Mouse (Mus musculus): ENCODE measurements at regions not wholly inside any gene's neighbourhood (a gene's known extent, or its start where the extent isn't known, plus 50 kb on each side); places are given as distances from the start of the nearest gene placed in this dataset.

DNA sequence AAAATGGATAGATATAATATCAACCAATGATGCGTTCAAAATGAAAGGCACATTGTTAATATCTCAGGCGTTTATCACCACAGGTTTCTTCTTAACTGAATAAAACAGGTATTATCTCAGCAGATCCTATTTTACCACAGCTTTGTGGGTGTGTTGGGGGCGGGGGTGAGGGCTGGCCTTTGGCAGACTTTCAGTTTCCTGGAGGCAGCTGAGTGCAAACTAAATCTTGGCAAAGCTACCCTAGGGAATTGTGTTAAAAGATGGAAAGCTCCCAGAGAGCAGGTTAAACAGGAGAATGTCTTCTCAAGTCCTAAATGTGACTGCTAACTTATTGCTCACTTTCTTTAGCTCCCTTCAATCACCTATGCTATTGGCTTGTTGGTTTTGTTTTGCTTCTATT is 223.8 kb downstream of the Kdm4c start:
- Histone ChIP-seq H3K27me3 (ENCODE audit: control insufficient read depth, insufficient read depth, insufficient read length) (no peaks in the 10 kb centered on the region), H3K36me3 (ENCODE audit: control insufficient read depth, insufficient read depth) (no peaks in the 10 kb centered on the region), H3K79me3 (ENCODE audit: low read depth) (no peaks in the 10 kb centered on the region), H3ac (ENCODE audit: control insufficient read depth, insufficient read length, low read depth) (no peak overlapping the region), H3K79me2 (ENCODE audit: control insufficient read depth, insufficient read depth) (no peaks in the 10 kb centered on the region), H3K4me3 (ENCODE audit: insufficient read depth, poor library complexity, severe bottlenecking) (no peak overlapping the region)
- TF ChIP-seq MYOD1 (IDR thresholded peaks at IDR 0.05; ENCODE audit: control insufficient read depth, insufficient read length, low read depth) (no peak), FOSL1 (IDR thresholded peaks at IDR 0.05; ENCODE audit: insufficient read depth, low read length, poor library complexity, severe bottlenecking) (no peak), CTCF (IDR thresholded peaks at IDR 0.05; ENCODE audit: control insufficient read depth, insufficient read depth, insufficient read length) (no peak), MYOG (IDR thresholded peaks at IDR 0.05; ENCODE audit: control insufficient read depth, extremely low read depth, insufficient read length) (no peak), CEBPB (IDR thresholded peaks at IDR 0.05; ENCODE audit: low read depth) (no peak), USF1 (IDR thresholded peaks at IDR 0.05; ENCODE audit: low read depth) (no peak), MAX (IDR thresholded peaks at IDR 0.05) (no peak)

DNA sequence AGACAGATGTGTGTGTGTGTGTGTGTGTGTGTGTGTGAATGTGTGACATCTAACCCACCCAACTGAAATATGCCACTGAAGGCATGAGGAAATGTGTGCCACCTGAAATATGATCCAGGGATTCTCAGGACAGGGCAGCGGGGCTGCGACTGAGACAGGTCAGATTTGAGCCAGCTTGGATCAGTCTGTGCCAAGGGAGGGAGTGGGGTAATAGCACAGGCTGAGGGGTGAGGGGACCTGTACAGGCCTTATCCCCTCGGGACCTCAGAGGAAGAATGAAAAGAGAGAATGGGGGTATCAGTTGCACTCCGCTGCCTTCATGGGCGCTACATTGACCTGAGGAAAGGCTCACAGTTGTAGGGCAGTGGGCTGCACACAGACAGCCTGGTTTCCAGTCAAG is 270.2 kb downstream of the Kdm4c start:
- Histone ChIP-seq H3K79me3 (ENCODE audit: low read depth) (no peaks in the 10 kb centered on the region), H3K27me3 (ENCODE audit: control insufficient read depth, insufficient read depth, insufficient read length) (no peaks in the 10 kb centered on the region), H3ac (ENCODE audit: control insufficient read depth, insufficient read length, low read depth) (no peak overlapping the region), H3K36me3 (ENCODE audit: control insufficient read depth, insufficient read depth) (no peaks in the 10 kb centered on the region), H3K4me3 (ENCODE audit: insufficient read depth, poor library complexity, severe bottlenecking) (no peak overlapping the region), H3K79me2 (ENCODE audit: control insufficient read depth, insufficient read depth) (no peaks in the 10 kb centered on the region)
- no peak for TF ChIP-seq MYOG (IDR thresholded peaks at IDR 0.05; ENCODE audit: control insufficient read depth, extremely low read depth, insufficient read length)
- no peak for TF ChIP-seq MYOD1 (IDR thresholded peaks at IDR 0.05; ENCODE audit: control insufficient read depth, insufficient read length, low read depth)
- TF ChIP-seq MAX (IDR thresholded peaks at IDR 0.05), result no peak
- no peak for TF ChIP-seq CEBPB (IDR thresholded peaks at IDR 0.05; ENCODE audit: low read depth)

DNA sequence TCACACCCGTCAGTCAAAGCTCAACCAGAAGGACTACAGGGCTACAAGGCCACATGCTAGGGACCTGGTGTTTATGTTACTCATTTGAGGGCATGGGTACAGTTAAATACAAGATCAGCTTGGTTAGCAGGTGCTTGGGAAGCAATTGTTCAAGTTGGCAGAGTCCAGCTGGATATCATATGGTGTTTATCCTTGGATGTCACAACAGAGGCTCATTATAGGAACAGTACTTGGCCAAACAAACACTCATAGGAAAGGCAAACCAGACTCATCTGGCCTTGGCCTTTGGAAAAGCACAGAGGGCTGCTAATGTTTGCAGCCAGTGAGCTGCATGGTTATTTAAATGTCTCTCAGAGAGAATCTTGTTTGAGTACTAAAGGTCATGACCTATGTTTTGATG is 311.6 kb downstream of the Kdm4c start:
- Histone ChIP-seq H3ac (ENCODE audit: control insufficient read depth, insufficient read length, low read depth) (no peak overlapping the region), H3K27me3 (ENCODE audit: control insufficient read depth, insufficient read depth, insufficient read length) (no peaks in the 10 kb centered on the region), H3K4me3 (ENCODE audit: insufficient read depth, poor library complexity, severe bottlenecking) (no peak overlapping the region), H3K79me3 (ENCODE audit: low read depth) (no peaks in the 10 kb centered on the region), H3K36me3 (ENCODE audit: control insufficient read depth, insufficient read depth) (no peaks in the 10 kb centered on the region), H3K79me2 (ENCODE audit: control insufficient read depth, insufficient read depth) (no peaks in the 10 kb centered on the region)
- TF ChIP-seq MYOG (IDR thresholded peaks at IDR 0.05; ENCODE audit: control insufficient read depth, extremely low read depth, insufficient read length) (no peak), MAX (IDR thresholded peaks at IDR 0.05) (no peak), USF1 (IDR thresholded peaks at IDR 0.05; ENCODE audit: low read depth) (no peak), CTCF (IDR thresholded peaks at IDR 0.05; ENCODE audit: control insufficient read depth, insufficient read depth, insufficient read length) (no peak), CEBPB (IDR thresholded peaks at IDR 0.05; ENCODE audit: low read depth) (no peak), FOSL1 (IDR thresholded peaks at IDR 0.05; ENCODE audit: insufficient read depth, low read length, poor library complexity, severe bottlenecking) (no peak), MYOD1 (IDR thresholded peaks at IDR 0.05; ENCODE audit: control insufficient read depth, insufficient read length, low read depth) (no peak)

DNA sequence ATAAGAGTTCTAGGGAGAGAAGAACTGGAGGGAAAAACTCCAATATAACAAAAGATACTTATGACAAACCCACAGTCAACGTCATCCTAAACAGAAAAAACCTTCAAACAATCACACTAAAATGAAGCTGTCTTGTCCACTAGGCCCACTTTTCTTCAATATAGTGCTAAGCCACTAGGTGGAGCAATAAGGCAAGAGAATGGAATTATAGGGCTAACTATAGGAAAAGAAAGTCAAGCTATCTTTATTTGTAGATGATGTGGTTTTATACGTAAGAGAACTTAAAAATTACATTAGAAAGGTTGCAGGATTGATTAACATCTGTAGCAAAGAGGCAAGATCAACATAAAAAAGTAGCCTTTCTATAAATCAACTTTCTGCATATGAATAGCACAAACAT is 321.3 kb downstream of the Kdm4c start:
- no peak for TF ChIP-seq MAX (IDR thresholded peaks at IDR 0.05)
- TF ChIP-seq MYOG (IDR thresholded peaks at IDR 0.05; ENCODE audit: control insufficient read depth, extremely low read depth, insufficient read length), result no peak
- TF ChIP-seq CEBPB (IDR thresholded peaks at IDR 0.05; ENCODE audit: low read depth), result no peak
- TF ChIP-seq FOSL1 (IDR thresholded peaks at IDR 0.05; ENCODE audit: insufficient read depth, low read length, poor library complexity, severe bottlenecking), result no peak
- no peak for TF ChIP-seq MYOD1 (IDR thresholded peaks at IDR 0.05; ENCODE audit: control insufficient read depth, insufficient read length, low read depth)
- no peak for TF ChIP-seq USF1 (IDR thresholded peaks at IDR 0.05; ENCODE audit: low read depth)
- no peak for TF ChIP-seq CTCF (IDR thresholded peaks at IDR 0.05; ENCODE audit: control insufficient read depth, insufficient read depth, insufficient read length)
- H3K4me3 ChIP-seq (ENCODE audit: insufficient read depth, poor library complexity, severe bottlenecking), result no peak overlapping the region
- no peaks in the 10 kb centered on the region for H3K27me3 ChIP-seq (ENCODE audit: control insufficient read depth, insufficient read depth, insufficient read length)
- H3ac ChIP-seq (ENCODE audit: control insufficient read depth, insufficient read length, low read depth), result no peak overlapping the region
- H3K79me3 ChIP-seq (ENCODE audit: low read depth), result no peaks in the 10 kb centered on the region
- no peaks in the 10 kb centered on the region for H3K36me3 ChIP-seq (ENCODE audit: control insufficient read depth, insufficient read depth)
- H3K79me2 ChIP-seq (ENCODE audit: control insufficient read depth, insufficient read depth), result no peaks in the 10 kb centered on the region

DNA sequence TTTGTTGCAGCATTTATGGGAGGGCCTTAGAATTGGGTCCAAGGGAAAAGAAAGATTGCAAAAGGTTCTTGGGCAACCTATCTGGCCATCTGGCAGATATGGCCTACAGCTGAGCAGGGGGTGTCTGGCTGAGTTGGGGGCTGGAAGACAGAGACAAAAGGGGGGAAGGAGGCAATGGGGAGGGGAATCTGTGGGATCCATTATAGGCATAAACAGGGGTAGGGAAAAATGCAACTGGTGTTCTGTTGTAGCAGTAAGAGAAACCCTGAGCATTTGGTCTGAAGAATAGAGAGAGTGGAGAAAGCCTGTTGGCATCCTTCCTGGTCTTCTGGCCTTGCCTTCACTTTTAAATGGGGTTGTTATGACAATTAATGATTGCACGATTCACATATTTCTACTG is 344.1 kb downstream of the Kdm4c start:
- Histone ChIP-seq H3K79me3 (ENCODE audit: low read depth) (no peaks in the 10 kb centered on the region), H3K36me3 (ENCODE audit: control insufficient read depth, insufficient read depth) (no peaks in the 10 kb centered on the region), H3ac (ENCODE audit: control insufficient read depth, insufficient read length, low read depth) (no peak overlapping the region), H3K27me3 (ENCODE audit: control insufficient read depth, insufficient read depth, insufficient read length) (no peaks in the 10 kb centered on the region), H3K4me3 (ENCODE audit: insufficient read depth, poor library complexity, severe bottlenecking) (no peak overlapping the region), H3K79me2 (ENCODE audit: control insufficient read depth, insufficient read depth) (no peaks in the 10 kb centered on the region)
- TF ChIP-seq USF1 (IDR thresholded peaks at IDR 0.05; ENCODE audit: low read depth), result no peak
- no peak for TF ChIP-seq MAX (IDR thresholded peaks at IDR 0.05)
- no peak for TF ChIP-seq FOSL1 (IDR thresholded peaks at IDR 0.05; ENCODE audit: insufficient read depth, low read length, poor library complexity, severe bottlenecking)
- no peak for TF ChIP-seq CTCF (IDR thresholded peaks at IDR 0.05; ENCODE audit: control insufficient read depth, insufficient read depth, insufficient read length)
- TF ChIP-seq MYOG (IDR thresholded peaks at IDR 0.05; ENCODE audit: control insufficient read depth, extremely low read depth, insufficient read length), result no peak
- no peak for TF ChIP-seq MYOD1 (IDR thresholded peaks at IDR 0.05; ENCODE audit: control insufficient read depth, insufficient read length, low read depth)
- TF ChIP-seq CEBPB (IDR thresholded peaks at IDR 0.05; ENCODE audit: low read depth), result no peak

DNA sequence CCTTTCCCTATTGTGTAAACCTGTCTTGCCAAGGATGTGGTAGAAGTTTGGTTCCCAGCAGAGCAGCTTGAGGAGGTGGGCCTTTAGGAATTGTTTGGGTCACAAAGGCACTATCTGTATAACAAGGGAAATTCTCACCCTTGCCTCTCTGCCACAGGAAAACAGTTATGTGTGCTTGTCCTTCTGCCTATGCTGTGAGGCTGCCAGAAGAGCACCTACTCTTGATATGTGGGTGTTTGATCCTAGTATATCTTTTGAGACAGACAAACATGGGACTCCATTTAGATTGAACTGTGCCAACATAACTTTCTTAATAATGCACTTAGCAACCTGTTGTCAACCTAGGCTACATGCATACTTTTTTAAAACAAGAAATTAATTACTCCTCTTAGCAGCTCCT is 344.8 kb downstream of the Kdm4c start:
- no peaks in the 10 kb centered on the region for H3K36me3 ChIP-seq (ENCODE audit: control insufficient read depth, insufficient read depth)
- H3ac ChIP-seq (ENCODE audit: control insufficient read depth, insufficient read length, low read depth), result no peak overlapping the region
- no peaks in the 10 kb centered on the region for H3K27me3 ChIP-seq (ENCODE audit: control insufficient read depth, insufficient read depth, insufficient read length)
- H3K79me2 ChIP-seq (ENCODE audit: control insufficient read depth, insufficient read depth), result no peaks in the 10 kb centered on the region
- no peaks in the 10 kb centered on the region for H3K79me3 ChIP-seq (ENCODE audit: low read depth)
- TF ChIP-seq USF1 (IDR thresholded peaks at IDR 0.05; ENCODE audit: low read depth) (no peak), MAX (IDR thresholded peaks at IDR 0.05) (no peak), CEBPB (IDR thresholded peaks at IDR 0.05; ENCODE audit: low read depth) (no peak), MYOD1 (IDR thresholded peaks at IDR 0.05; ENCODE audit: control insufficient read depth, insufficient read length, low read depth) (no peak), CTCF (IDR thresholded peaks at IDR 0.05; ENCODE audit: control insufficient read depth, insufficient read depth, insufficient read length) (no peak), FOSL1 (IDR thresholded peaks at IDR 0.05; ENCODE audit: insufficient read depth, low read length, poor library complexity, severe bottlenecking) (no peak), MYOG (IDR thresholded peaks at IDR 0.05; ENCODE audit: control insufficient read depth, extremely low read depth, insufficient read length) (no peak)
- H3K4me3 ChIP-seq (ENCODE audit: insufficient read depth, poor library complexity, severe bottlenecking), result no peak overlapping the region
